17 mouse cellular contexts compared by ENCODE assay signal in the genomic region with DNA sequence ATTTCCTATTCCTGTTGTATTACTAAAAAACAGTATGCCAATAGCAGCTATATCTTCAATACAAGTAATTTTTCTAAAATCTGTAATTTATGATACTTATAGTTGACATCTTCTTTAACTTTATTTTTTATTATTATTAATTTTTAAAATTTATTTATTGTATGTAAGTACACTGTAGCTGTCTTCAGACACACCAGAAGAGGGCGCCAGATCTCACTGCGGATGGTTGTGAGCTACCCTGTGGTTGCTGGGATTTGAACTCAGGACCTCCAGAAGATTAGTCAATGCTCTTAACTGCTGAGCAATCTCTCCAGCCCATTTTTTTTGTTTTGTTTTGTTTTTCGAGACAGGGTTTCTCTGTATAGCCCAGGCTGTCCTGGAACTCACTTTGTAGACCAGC. TPM values are rescaled to one million over a fixed set of nuclear protein-coding genes. Genes with fewer than 3 reads are reported as not detected.
"Had no signal": no experiment of that assay in that cellular context is flagged by ENCODE, and none has a peak within 500 bp of the region (broad histone marks: within the 10 kb centered on the region; RNA-seq: fewer than 3 reads in every experiment).

No protein-coding gene starts in this region.

RNA-seq across cellular contexts. Expression of gene Gm17617, which starts 35.5 kb away (rescaled TPM):
- total RNA-seq: layer of hippocampus, postnatal 25 days; left cerebral cortex, adult 8-10 months; left cerebral cortex, postnatal 25 days; megakaryocyte, adult 5-6 weeks had no signal
- polyA plus RNA-seq: kidney, embryonic 14.5 days; large intestine, adult 2 months; limb, embryonic 11.5 days; limb, embryonic 15.5 days; liver, embryonic 12.5 days; midbrain, embryonic 10.5 days; midbrain, embryonic 14.5 days; myocyte; neural tube, embryonic 11.5 days; neural tube, embryonic 15.5 days; stomach, embryonic 14.5 days; testis, adult 2 months; thymus, adult 2 months had no signal

RNA-seq across cellular contexts. Expression of gene Fgfr4, which starts 54.6 kb away (rescaled TPM):
- total RNA-seq: megakaryocyte, adult 5-6 weeks had no signal
